ENCODE assay signal across 24 mouse cellular contexts in the genomic region with DNA sequence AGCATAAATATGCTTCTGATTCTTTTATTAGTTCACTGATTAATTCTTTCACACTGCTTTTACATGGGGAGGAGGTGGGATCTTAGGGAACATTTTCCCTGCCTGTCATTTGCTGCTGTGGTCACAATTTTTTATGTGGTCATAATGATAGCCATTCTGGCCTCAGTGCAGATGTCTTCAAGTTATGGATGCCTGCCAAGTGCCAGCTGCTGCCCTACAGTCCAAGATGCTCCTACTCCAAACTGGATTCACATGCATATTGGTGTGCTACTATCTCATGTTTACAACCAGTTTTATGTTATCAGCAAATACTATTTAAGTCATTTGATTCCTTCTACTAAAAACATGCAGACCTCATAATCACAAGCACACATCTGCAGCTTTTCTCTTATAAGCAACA. TPM values are rescaled to one million over a fixed set of nuclear protein-coding genes. Genes with fewer than 3 reads are reported as not detected.
DNase-seq lines count a peak whose midpoint lies in the region; ATAC-seq and TF ChIP-seq lines count a peak whose summit lies in the region.
"Had no signal": no experiment of that assay in that cellular context is flagged by ENCODE, and none has a peak within 500 bp of the region (broad histone marks: within the 10 kb centered on the region; RNA-seq: fewer than 3 reads in every experiment).

No protein-coding gene starts in this region.

- no peaks in the 10 kb centered on the region for H3K9me3 ChIP-seq in intestine, embryonic 16.5 days (ENCODE audit: control insufficient read depth, low read length)
- H3K9me3 ChIP-seq in intestine, embryonic 15.5 days, result no peaks in the 10 kb centered on the region
- no peaks in the 10 kb centered on the region for H3K9me3 ChIP-seq in midbrain, postnatal 0 days (ENCODE audit: low read length)
- H3K9me3 ChIP-seq in midbrain, embryonic 13.5 days, result no peaks in the 10 kb centered on the region
- no peaks in the 10 kb centered on the region for H3K9me3 ChIP-seq in intestine, postnatal 0 days (ENCODE audit: control insufficient read depth)
- H3K9me3 ChIP-seq: embryonic facial prominence, embryonic 13.5 days; forebrain, embryonic 12.5 days; heart, embryonic 15.5 days had no signal

- H3K4me1 ChIP-seq in intestine, embryonic 16.5 days (ENCODE audit: control insufficient read depth, insufficient read depth, low read length), result peaks cover 10% of the 10 kb centered on the region
- H3K4me1 ChIP-seq in intestine, embryonic 15.5 days (replicated peaks), result no peaks in the 10 kb centered on the region; the same call in 1 of the 2 replicates
- no peaks in the 10 kb centered on the region for H3K4me1 ChIP-seq in midbrain, postnatal 0 days (ENCODE audit: insufficient read depth, low read length)
- no peaks in the 10 kb centered on the region for H3K4me1 ChIP-seq in midbrain, embryonic 13.5 days (replicated peaks)
- peaks cover 14% of the 10 kb centered on the region; the same call in 1 of the 2 replicates for H3K4me1 ChIP-seq in intestine, postnatal 0 days (replicated peaks; ENCODE audit: control insufficient read depth, insufficient read depth, low read length)
- H3K4me1 ChIP-seq: embryonic facial prominence, embryonic 13.5 days; forebrain, embryonic 12.5 days; heart, embryonic 15.5 days had no signal

- H3K27me3 ChIP-seq in intestine, embryonic 16.5 days (replicated peaks; ENCODE audit: control insufficient read depth, insufficient read depth, low read length), result no peaks in the 10 kb centered on the region
- H3K27me3 ChIP-seq in intestine, embryonic 15.5 days (replicated peaks), result no peaks in the 10 kb centered on the region
- no peaks in the 10 kb centered on the region for H3K27me3 ChIP-seq in midbrain, postnatal 0 days (ENCODE audit: insufficient read depth, low read length)
- no peaks in the 10 kb centered on the region for H3K27me3 ChIP-seq in midbrain, embryonic 13.5 days
- no peaks in the 10 kb centered on the region for H3K27me3 ChIP-seq in intestine, postnatal 0 days (replicated peaks; ENCODE audit: control insufficient read depth, insufficient read depth, low read length)
- H3K27me3 ChIP-seq: embryonic facial prominence, embryonic 13.5 days; forebrain, embryonic 12.5 days; heart, embryonic 15.5 days had no signal

- ATAC-seq in intestine, embryonic 16.5 days, result no peak
- no peak for ATAC-seq in intestine, embryonic 15.5 days
- no peak for ATAC-seq in midbrain, postnatal 0 days (ENCODE audit: low FRiP score)
- no peak for ATAC-seq in midbrain, embryonic 13.5 days
- ATAC-seq in intestine, postnatal 0 days, result no peak
- ATAC-seq: CD4-positive, CD25-positive, alpha-beta regulatory T cell, adult 4 months; forebrain, embryonic 16.5 days; hindbrain, embryonic 16.5 days had no signal

- TF ChIP-seq CTCF in midbrain, postnatal 0 days (IDR thresholded peaks at IDR 0.05), result no peak
- no peak for TF ChIP-seq CTCF in intestine, postnatal 0 days (IDR thresholded peaks at IDR 0.05; ENCODE audit: low read depth)

- H3K4me3 ChIP-seq in intestine, embryonic 16.5 days (ENCODE audit: low read length), result no peak overlapping the region
- H3K4me3 ChIP-seq in intestine, embryonic 15.5 days (replicated peaks), result no peak overlapping the region
- H3K4me3 ChIP-seq in midbrain, postnatal 0 days (ENCODE audit: low read depth, low read length), result no peak overlapping the region
- no peak overlapping the region for H3K4me3 ChIP-seq in midbrain, embryonic 13.5 days (replicated peaks)
- H3K4me3 ChIP-seq in intestine, postnatal 0 days (ENCODE audit: low read depth, low read length), result no peak overlapping the region
- H3K4me3 ChIP-seq: embryonic facial prominence, embryonic 13.5 days; forebrain, embryonic 12.5 days; heart, adult 2 months; heart, embryonic 15.5 days had no signal

- no peak overlapping the region for H3K9ac ChIP-seq in intestine, embryonic 16.5 days (ENCODE audit: low read depth, low read length)
- no peak overlapping the region for H3K9ac ChIP-seq in intestine, embryonic 15.5 days
- no peak overlapping the region for H3K9ac ChIP-seq in midbrain, postnatal 0 days (replicated peaks; ENCODE audit: low read length, poor library complexity, severe bottlenecking)
- H3K9ac ChIP-seq in midbrain, embryonic 13.5 days (replicated peaks), result no peak overlapping the region
- H3K9ac ChIP-seq in intestine, postnatal 0 days (ENCODE audit: low read depth, low read length), result no peak overlapping the region
- H3K9ac ChIP-seq: embryonic facial prominence, embryonic 13.5 days; forebrain, embryonic 12.5 days; heart, embryonic 15.5 days had no signal

- no peak overlapping the region for H3K4me2 ChIP-seq in intestine, embryonic 16.5 days (ENCODE audit: low read depth, low read length)
- H3K4me2 ChIP-seq in intestine, embryonic 15.5 days (replicated peaks), result no peak overlapping the region
- no peak overlapping the region for H3K4me2 ChIP-seq in midbrain, postnatal 0 days (ENCODE audit: low read depth, low read length, poor library complexity, severe bottlenecking)
- H3K4me2 ChIP-seq in midbrain, embryonic 13.5 days (replicated peaks), result no peak overlapping the region
- no peak overlapping the region for H3K4me2 ChIP-seq in intestine, postnatal 0 days (replicated peaks; ENCODE audit: low read depth)
- H3K4me2 ChIP-seq: embryonic facial prominence, embryonic 13.5 days; forebrain, embryonic 12.5 days; heart, embryonic 11.5 days; heart, embryonic 15.5 days had no signal

- DNase-seq in midbrain, postnatal 0 days (ENCODE audit: low spot score), result peak; percentile 31
- DNase-seq in frontal cortex, postnatal 10 days (ENCODE audit: low spot score in 2 of 2), result no peak
- DNase-seq in urinary bladder, adult 18-20 months (ENCODE audit: low spot score in 2 of 2), result no peak
- DNase-seq: adrenal gland, postnatal 10 days; B cell, adult 2 months; cerebellum, adult 11 months; cerebellum, adult 8-10 months; cerebellum, postnatal 36 days; gastrocnemius, postnatal 14 days; heart, adult 2 months; heart, postnatal 14 days had no signal

- peak overlapping the region; percentile 60; the same call in 1 of the 2 replicates for H3K27ac ChIP-seq in intestine, embryonic 16.5 days (ENCODE audit: low read length)
- H3K27ac ChIP-seq in intestine, embryonic 15.5 days, result no peak overlapping the region
- no peak overlapping the region for H3K27ac ChIP-seq in midbrain, postnatal 0 days (ENCODE audit: low read depth, low read length)
- no peak overlapping the region for H3K27ac ChIP-seq in midbrain, embryonic 13.5 days
- peak overlapping the region; percentile 21; the same call in 1 of the 2 replicates for H3K27ac ChIP-seq in intestine, postnatal 0 days (ENCODE audit: low read depth, low read length)
- H3K27ac ChIP-seq: embryonic facial prominence, embryonic 13.5 days; forebrain, embryonic 12.5 days; heart, adult 2 months; heart, embryonic 15.5 days had no signal

- H3K36me3 ChIP-seq in intestine, embryonic 16.5 days (ENCODE audit: control insufficient read depth, insufficient read depth, low read length), result no peaks in the 10 kb centered on the region
- no peaks in the 10 kb centered on the region for H3K36me3 ChIP-seq in intestine, embryonic 15.5 days
- H3K36me3 ChIP-seq in midbrain, postnatal 0 days (ENCODE audit: insufficient read depth, low read length), result no peaks in the 10 kb centered on the region
- no peaks in the 10 kb centered on the region for H3K36me3 ChIP-seq in midbrain, embryonic 13.5 days
- H3K36me3 ChIP-seq in intestine, postnatal 0 days (ENCODE audit: control insufficient read depth, insufficient read depth), result no peaks in the 10 kb centered on the region
- H3K36me3 ChIP-seq: embryonic facial prominence, embryonic 13.5 days; forebrain, embryonic 12.5 days; G1E; heart, embryonic 15.5 days had no signal

RNA-seq across cellular contexts. Expression of a gene that starts 51.6 kb away (rescaled TPM):
- polyA plus RNA-seq in intestine, embryonic 16.5 days (2015; fragmentation: Nextera tagmentation; extraction: Ambion mirVana), result 4.5 and 4.6 TPM in 2 replicates
- polyA plus RNA-seq in intestine, embryonic 15.5 days (2015; fragmentation: Nextera tagmentation; extraction: Ambion mirVana), result 4.7 and 5.5 TPM in 2 replicates
- total RNA-seq in midbrain, postnatal 0 days (2014; rRNA removed), result 0.85 and 1.0 TPM in 2 replicates
- polyA plus RNA-seq in midbrain, postnatal 0 days (2015; fragmentation: Nextera tagmentation; extraction: Ambion mirVana), result 0.23 and 0.71 TPM in 2 replicates
- 0.43 and 0.54 TPM in 2 replicates for polyA plus RNA-seq in midbrain, embryonic 13.5 days (2015; fragmentation: Nextera tagmentation; extraction: Ambion mirVana)
- 7.3 and 9.0 TPM in 2 replicates for polyA plus RNA-seq in intestine, postnatal 0 days (2015; fragmentation: Nextera tagmentation; extraction: Ambion mirVana)
- total RNA-seq: hematopoietic stem cell, adult 5-6 weeks had no signal
- polyA plus RNA-seq: G1E had no signal

Comparison
In these comparisons a context has a peak if more than half of its experiments do, and no peak if none do; other contexts are left out.
1. H3K27ac ChIP-seq: peak in intestine, embryonic 16.5 days (single experiment) and intestine, postnatal 0 days (single experiment); none in intestine, embryonic 15.5 days (single experiment), midbrain, postnatal 0 days (single experiment) and midbrain, embryonic 13.5 days (single experiment).